Mouse (Mus musculus) midbrain, embryonic 15.5 days (tissue): ENCODE data around the gene Fam234a. TPM values are rescaled to one million over a fixed set of nuclear protein-coding genes. Genes with fewer than 3 reads are reported as not detected.

Experiments
- ATAC-seq: fragments of 200-750 bp; cut with Nextera tagmentation; replicated peaks from 2 replicates; pipeline ENCODE4 v1.8.0; 2017; ENCODE audit warnings: moderate TSS enrichment
- H3K27ac ChIP-seq: fragments of 300-500 bp; sonication (generic); 2 replicates; pipeline ENCODE4 v1.5.1; 2015; ENCODE audit warnings: mild to moderate bottlenecking, inconsistent platforms
- H3K27me3 ChIP-seq: fragments of 300-500 bp; sonication (generic); replicated peaks from 2 replicates; pipeline ENCODE4 v1.6.1; 2015; ENCODE audit warnings: inconsistent platforms
- H3K36me3 ChIP-seq: fragments of 300-500 bp; sonication (generic); replicated peaks from 2 replicates; pipeline ENCODE4 v1.6.1; 2015; ENCODE audit warnings: inconsistent platforms
- H3K4me1 ChIP-seq: fragments of 300-500 bp; sonication (generic); 2 replicates; pipeline ENCODE4 v1.6.1; 2015; ENCODE audit warnings: inconsistent platforms
- H3K4me2 ChIP-seq: fragments of 300-500 bp; sonication (generic); 2 replicates; pipeline ENCODE4 v1.6.1; 2015; ENCODE audit warnings: inconsistent platforms, mild to moderate bottlenecking, moderate library complexity
- H3K4me3 ChIP-seq: fragments of 300-500 bp; sonication (generic); 2 replicates; pipeline ENCODE4 v1.5.1; 2015; ENCODE audit warnings: mild to moderate bottlenecking, inconsistent platforms
- H3K9ac ChIP-seq: fragments of 300-500 bp; sonication (generic); 2 replicates; pipeline ENCODE4 v1.6.1; 2015; ENCODE audit warnings: mild to moderate bottlenecking, inconsistent platforms
- H3K9me3 ChIP-seq: fragments of 300-500 bp; sonication (generic); 2 replicates; pipeline ENCODE4 v1.6.1; 2016; ENCODE audit warnings: inconsistent platforms
- WGBS: fragments of 180-500 bp; shearing (Covaris S2); methylation state at CpG from one replicate; pipeline ENCODE4 v1.1.7; 2015; ENCODE audit warnings: mixed read lengths; 5-methylcytosine and 5-hydroxymethylcytosine counted together
- polyA plus RNA-seq: library from polyadenylated mRNA; unstranded; fragments of >200 nt; fragmentation: Nextera tagmentation; extraction: Ambion mirVana; gene quantifications from 2 replicates; pipeline ENCODE4 v1.2.1, GENCODE M21; 2015

Fam234a gene
- polyA plus RNA-seq, 1 experiment from 2014 or later = 31.7 TPM

DNA sequence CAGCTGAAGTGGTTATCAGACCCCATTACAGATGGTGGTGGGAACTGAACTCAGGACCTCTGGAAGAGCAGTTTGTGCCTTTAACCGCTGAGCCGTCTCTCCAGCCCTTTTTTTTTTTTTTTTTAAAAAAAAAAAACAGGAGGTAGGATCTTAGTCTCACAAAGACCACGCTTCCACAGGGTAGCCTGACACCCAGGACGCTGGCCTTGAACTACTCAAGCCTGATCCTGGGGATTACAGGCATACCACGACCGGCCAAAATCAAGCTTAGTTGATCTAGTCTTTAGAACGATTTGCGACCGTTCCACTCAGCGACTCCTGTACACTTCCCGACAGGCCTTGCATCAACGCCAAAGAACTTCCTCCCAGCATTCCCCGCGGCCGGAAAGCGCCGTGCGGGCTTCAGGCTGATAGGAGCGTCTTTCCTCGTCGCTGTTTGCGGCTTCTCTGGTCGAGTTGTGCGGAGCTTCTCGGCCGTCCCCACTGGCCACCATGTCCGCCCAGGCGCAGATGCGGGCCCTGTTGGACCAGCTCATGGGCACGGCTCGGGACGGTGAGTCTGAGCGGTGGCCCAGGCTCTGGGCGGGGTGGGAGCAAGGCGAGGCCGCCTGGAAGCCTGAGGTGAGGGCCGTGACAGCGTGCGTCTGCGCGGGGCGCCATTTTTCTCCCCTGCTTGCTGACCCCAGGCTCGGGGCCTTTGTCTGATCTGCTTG, 8.7 kb upstream of the Fam234a start, which contains the start of gene Luc7l:
Gene Luc7l, plus strand, starts transcription at position 358 of the 713 bp plus-strand sequence.
- WGBS = under 1% methylated on average over 43 of the region's 43 CpGs
- peaks cover 11% of the 10 kb centered on the region for H3K4me1 ChIP-seq
- no peaks in the 10 kb centered on the region for H3K9me3 ChIP-seq
- H3K27me3 ChIP-seq = no peaks in the 10 kb centered on the region
- H3K9ac ChIP-seq = peak within 1 kb of the TSS; percentile 99
- peak within 1 kb of the TSS; percentile 99 for H3K4me3 ChIP-seq
- peak within 1 kb of the TSS; percentile 99 for H3K27ac ChIP-seq
- ATAC-seq = peak; percentile 96
- peaks cover 10% of the 10 kb centered on the region for H3K36me3 ChIP-seq
- peak within 1 kb of the TSS; percentile 76 for H3K4me2 ChIP-seq

DNA sequence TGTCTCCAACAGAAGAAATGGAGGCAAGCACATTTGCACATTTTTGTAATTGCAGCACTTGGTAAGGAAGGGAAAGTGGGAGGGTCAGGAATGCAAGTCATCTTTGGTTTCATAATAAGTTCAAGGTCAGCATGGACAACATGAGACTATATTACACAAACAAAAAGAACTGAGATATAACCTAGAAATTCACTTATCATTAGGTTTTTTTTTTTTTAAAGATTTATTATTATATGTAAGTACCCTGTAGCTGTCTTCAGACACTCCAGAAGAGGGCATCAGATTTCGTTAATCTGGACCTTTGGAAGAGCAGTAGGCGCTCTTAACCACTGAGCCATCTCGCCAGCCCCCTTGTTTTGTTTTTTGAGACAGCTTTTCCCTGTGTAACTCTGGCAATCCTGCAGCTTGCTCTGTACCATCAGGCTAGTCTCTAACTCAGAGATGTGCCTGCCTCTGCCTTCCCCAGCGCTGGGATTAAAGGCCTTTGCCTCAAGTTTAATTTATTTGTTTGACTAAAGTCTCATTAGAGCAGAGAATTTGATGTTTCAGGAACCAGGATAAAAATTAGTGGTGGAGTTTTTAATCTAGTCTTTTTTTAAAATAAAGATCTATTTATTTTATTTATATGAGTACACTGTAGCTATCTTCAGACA, 8.0 kb upstream of the Fam234a start:
- Histone ChIP-seq H3K36me3 (peaks cover 4% of the 10 kb centered on the region), H3K27ac (peak overlapping the region; percentile 99), H3K4me1 (peaks cover 11% of the 10 kb centered on the region), H3K9ac (no peak overlapping the region; the same call in 1 of the 2 replicates), H3K4me2 (peak overlapping the region; percentile 76), H3K27me3 (no peaks in the 10 kb centered on the region), H3K9me3 (no peaks in the 10 kb centered on the region), H3K4me3 (peak overlapping the region; percentile 99)
- ATAC-seq = no peak
- WGBS = 49% methylated on average over 4 of the region's 4 CpGs

DNA sequence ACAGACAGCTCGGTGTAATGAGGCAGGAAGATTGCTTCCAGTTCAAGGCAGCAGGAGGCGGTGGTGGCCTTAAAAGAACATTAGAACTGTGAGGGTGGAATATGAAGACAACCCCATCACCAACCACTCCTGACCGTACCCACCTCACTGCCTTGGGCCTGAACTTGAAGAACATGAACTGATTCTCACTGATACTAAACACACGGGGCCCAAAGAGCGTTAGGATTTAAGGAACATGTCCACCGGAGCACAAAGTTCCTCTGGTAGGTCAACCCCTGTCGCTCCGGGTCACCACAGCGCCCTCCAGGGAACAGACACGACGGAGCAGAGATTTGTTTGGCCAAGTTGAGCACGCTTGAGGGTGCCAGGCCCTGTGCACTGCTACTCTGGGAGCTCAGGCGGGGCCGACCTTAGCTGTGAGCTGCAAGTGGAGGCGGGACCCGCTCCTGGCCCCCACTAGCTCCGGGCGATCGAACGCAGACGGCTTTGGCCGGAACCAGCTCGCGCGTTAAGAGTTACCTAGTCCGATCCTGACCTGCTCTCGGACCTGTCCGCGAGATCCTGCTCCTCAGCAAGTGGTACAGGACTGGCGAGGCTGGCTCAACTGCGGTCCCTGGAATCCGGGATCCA, 456 bp downstream of the Fam234a start:
- Histone ChIP-seq H3K9me3 (no peaks in the 10 kb centered on the region), H3K4me3 (peak overlapping the region; percentile 77), H3K9ac (peak overlapping the region; percentile 75), H3K27ac (peak overlapping the region; percentile 83), H3K4me2 (peak overlapping the region; percentile 77), H3K36me3 (no peaks in the 10 kb centered on the region), H3K4me1 (peaks cover 11% of the 10 kb centered on the region), H3K27me3 (no peaks in the 10 kb centered on the region)
- WGBS = under 1% methylated on average over 32 of the region's 32 CpGs
- ATAC-seq = peak; percentile 87

DNA sequence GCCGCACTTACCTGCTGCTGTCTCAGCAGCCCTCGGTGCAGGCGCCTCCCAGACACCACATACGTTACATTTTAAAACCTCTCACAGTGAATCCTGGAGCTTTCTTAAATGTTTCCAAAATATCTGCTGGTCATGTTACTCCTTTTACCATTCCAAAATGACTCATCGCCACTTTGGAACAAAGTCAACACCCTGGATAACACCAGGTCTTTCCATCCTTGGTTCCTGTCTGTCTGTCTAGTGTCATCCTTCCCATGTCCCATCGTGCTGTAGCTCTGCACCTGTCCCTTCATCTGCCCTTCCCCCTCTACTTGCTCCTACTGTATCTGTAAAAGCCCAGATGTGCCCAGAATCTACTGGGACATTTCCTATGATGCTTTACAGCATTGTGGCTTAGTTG, 3.1 kb downstream of the Fam234a start:
- Histone ChIP-seq H3K4me2 (no peak overlapping the region), H3K9ac (no peak overlapping the region), H3K9me3 (no peaks in the 10 kb centered on the region), H3K36me3 (no peaks in the 10 kb centered on the region), H3K27ac (no peak overlapping the region), H3K4me1 (peaks cover 11% of the 10 kb centered on the region), H3K27me3 (no peaks in the 10 kb centered on the region), H3K4me3 (no peak overlapping the region)
- ATAC-seq = no peak
- 82% methylated on average over 6 of the region's 6 CpGs for WGBS

DNA sequence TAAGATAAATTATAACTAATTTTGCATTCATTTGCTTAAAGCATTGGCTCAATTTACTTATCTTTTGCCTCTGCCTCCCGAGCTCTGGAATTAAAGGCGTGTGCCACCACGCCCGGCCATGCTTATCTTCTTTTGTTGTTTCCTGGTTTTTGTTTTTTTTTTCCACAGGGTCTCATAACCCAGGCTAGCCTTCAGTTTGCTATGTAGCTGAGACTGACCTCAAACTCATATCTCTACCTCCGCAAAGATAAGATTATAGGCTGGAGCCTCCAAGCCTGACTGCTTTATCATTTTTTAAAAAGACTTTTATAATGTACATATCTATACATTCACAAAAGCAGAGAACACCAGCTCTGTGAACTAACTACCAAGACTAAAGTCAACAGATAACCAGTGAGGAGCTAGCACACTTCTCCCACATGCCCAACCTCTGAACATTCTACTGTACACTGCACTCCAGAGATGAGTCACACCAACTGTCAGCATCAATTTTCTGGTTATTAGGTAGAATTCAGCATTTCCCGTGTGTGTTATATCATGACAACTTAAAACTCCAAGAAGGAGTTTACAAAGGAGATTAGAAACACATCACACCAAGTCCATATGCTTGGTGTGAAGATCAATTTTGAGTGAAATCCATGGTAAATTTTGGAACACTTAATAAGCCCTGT, 3.8 kb downstream of the Fam234a start:
- Histone ChIP-seq H3K27ac (no peak overlapping the region), H3K4me2 (no peak overlapping the region), H3K4me1 (peaks cover 16% of the 10 kb centered on the region), H3K36me3 (no peaks in the 10 kb centered on the region), H3K9ac (no peak overlapping the region), H3K9me3 (no peaks in the 10 kb centered on the region), H3K4me3 (no peak overlapping the region), H3K27me3 (no peaks in the 10 kb centered on the region)
- no peak for ATAC-seq
- WGBS = 83% methylated on average over 6 of the region's 6 CpGs

DNA sequence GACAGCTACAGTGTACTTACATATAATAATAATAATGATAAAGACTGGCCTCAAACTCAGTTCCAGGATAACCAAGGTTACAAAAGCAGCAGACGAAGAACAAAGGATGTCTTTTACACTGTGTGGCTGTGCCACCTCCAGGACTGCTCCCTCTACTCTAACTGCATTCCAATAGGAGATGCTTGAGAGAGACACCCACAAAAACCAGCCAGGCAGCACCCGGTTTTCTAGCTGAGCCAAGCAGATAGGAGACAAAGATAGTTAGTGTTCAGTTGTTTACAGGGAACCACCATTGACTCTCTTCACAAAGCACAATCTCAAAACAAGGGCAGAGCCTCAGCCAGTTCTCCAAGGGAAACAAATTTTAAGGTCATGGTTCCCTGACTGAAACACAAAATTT, 4.5 kb downstream of the Fam234a start:
- ATAC-seq = no peak
- no peak overlapping the region for H3K9ac ChIP-seq
- no peak overlapping the region for H3K4me2 ChIP-seq
- H3K4me3 ChIP-seq = no peak overlapping the region
- H3K9me3 ChIP-seq = no peaks in the 10 kb centered on the region
- WGBS = 62% methylated on average over 2 of the region's 2 CpGs
- H3K4me1 ChIP-seq = peaks cover 14% of the 10 kb centered on the region
- no peaks in the 10 kb centered on the region for H3K27me3 ChIP-seq
- H3K36me3 ChIP-seq = no peaks in the 10 kb centered on the region
- no peak overlapping the region for H3K27ac ChIP-seq

DNA sequence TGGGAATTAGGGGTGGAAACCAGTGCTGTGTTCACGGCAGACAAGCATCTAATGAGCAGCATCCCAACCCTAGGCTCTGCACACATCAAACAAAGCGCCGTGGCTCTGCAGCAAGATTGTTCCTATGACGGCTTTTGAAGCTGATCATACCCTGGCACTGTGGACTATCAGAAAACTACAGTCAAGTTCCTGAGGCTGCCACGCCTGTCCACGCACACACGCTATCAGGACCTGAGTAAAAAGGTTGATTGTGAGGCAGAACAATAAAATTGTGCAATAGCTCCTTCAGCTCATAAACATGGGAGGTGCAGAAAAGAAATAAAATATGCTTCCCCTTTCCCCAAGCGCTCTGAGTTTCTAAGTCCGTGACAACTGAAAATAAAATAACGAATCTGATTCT, 6.4 kb downstream of the Fam234a start:
- H3K27ac ChIP-seq = no peak overlapping the region
- no peak overlapping the region for H3K4me3 ChIP-seq
- no peak for ATAC-seq
- no peak overlapping the region for H3K4me2 ChIP-seq
- no peak overlapping the region for H3K9ac ChIP-seq
- H3K27me3 ChIP-seq = no peaks in the 10 kb centered on the region
- H3K4me1 ChIP-seq = peaks cover 7% of the 10 kb centered on the region
- H3K36me3 ChIP-seq = no peaks in the 10 kb centered on the region
- WGBS = 84% methylated on average over 10 of the region's 10 CpGs
- H3K9me3 ChIP-seq = no peaks in the 10 kb centered on the region

DNA sequence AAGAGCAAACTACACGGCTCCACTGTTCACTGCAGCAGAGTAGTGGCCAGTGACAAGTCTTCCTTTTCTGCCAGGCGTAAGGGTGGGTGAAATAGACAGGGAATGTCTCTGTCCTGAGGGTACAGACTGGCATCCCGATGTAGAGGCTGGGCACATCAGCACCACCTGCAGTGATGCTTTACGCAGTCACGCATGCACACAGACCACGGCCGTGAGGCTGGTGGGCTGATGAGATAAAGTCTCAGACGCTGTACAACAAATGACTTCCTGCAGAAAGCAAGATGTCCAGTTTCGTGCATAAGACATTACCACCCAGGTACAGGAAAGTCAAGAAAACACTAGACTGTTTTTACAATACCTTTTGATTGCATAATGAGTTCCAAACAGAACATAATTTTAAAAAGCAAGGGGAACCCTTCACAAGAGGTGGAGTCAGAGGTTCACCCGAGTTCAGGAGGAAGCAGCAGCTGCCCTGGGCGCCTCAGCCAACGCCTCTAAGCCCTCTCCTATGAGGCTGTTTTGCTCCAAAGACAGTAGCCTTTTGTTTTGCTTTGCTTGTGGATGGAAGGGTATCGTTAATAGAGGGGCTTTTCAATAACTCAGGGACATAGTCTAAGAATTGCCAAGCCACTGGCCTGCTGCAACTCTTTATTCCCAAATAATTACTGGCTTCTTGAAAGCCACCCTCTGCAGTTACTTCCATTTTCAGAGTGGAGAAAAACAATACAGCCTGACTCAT, 8.8 kb downstream of the Fam234a start:
- Histone ChIP-seq H3K27me3 (no peaks in the 10 kb centered on the region), H3K9me3 (no peaks in the 10 kb centered on the region), H3K9ac (no peak overlapping the region), H3K4me2 (no peak overlapping the region), H3K4me1 (peaks cover 5% of the 10 kb centered on the region; the same call in 1 of the 2 replicates), H3K27ac (0 out of 2 replicates have a peak overlapping the region, but pooled peaks have one; percentile 12), H3K4me3 (no peak overlapping the region), H3K36me3 (no peaks in the 10 kb centered on the region)
- no peak for ATAC-seq
- 62% methylated on average over 13 of the region's 13 CpGs for WGBS

DNA sequence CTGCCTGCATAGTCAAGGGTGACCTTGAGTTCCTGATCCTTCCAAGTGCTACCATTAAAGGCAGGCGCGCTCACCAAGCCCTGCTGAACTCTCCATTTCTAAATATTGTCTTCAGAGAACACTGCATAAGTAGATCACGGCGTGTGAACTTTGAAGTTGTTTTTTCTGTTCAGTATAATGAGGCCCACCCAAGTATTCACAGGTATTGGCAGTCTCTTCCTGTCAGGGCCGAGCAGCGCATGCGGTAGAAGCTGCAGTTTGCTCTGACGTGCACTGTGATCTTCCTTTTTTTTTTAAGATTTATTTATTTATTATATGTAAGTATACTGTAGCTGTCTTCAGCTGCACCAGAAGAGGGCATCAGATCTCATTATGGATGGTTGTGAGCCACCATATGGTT, 9.7 kb downstream of the Fam234a start:
- 85% methylated on average over 8 of the region's 8 CpGs for WGBS
- Histone ChIP-seq H3K4me1 (peaks cover 5% of the 10 kb centered on the region; the same call in 1 of the 2 replicates), H3K4me3 (no peak overlapping the region), H3K27me3 (no peaks in the 10 kb centered on the region), H3K9me3 (no peaks in the 10 kb centered on the region), H3K9ac (no peak overlapping the region), H3K36me3 (no peaks in the 10 kb centered on the region), H3K27ac (no peak overlapping the region), H3K4me2 (no peak overlapping the region)
- no peak for ATAC-seq

DNA sequence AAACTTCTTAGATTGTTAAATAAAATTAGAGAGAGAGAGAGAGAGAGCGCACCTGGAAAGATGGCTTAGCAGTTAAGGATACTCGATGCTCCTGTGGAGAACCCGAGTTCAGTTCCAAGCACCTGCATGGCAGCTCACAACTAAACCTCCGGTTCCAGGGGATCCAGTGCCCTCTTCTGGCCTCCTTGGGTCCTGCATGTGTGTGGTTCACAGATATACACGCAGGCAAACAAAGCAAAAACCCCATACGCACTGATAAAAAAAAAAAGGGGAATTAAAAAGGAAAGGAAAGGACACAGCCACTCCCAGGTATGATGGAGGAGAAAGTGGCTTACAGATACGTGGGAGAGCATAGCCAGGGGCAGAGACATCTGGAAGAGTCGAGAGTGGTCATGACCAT, 11.2 kb downstream of the Fam234a start:
- 68% methylated on average over 8 of the region's 8 CpGs for WGBS
- Histone ChIP-seq H3K4me1 (peaks cover 5% of the 10 kb centered on the region; the same call in 1 of the 2 replicates), H3K4me2 (no peak overlapping the region), H3K36me3 (no peaks in the 10 kb centered on the region), H3K9me3 (no peaks in the 10 kb centered on the region), H3K4me3 (no peak overlapping the region), H3K9ac (no peak overlapping the region), H3K27ac (no peak overlapping the region), H3K27me3 (no peaks in the 10 kb centered on the region)
- ATAC-seq = no peak

DNA sequence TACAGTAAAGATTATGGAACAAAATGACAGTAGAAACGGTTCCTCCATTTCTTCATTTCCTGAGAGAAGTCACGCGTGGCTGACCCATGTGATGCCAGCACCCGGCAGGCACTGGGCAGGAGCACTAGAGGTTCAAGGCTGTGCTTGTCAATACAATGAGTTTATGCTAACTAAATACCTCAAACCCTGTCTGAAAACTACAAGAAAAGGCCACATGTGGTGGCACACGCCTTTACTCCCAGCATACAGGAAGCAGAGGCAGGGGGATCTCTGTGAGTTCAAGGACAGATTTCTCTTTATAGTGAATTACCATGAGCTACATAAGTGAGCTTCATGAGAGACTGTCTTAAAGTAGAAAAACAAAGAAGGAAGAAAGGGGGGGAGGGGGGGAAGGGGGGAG, 12.9 kb downstream of the Fam234a start:
- Histone ChIP-seq H3K9me3 (no peaks in the 10 kb centered on the region), H3K4me3 (no peak overlapping the region), H3K36me3 (no peaks in the 10 kb centered on the region), H3K27me3 (no peaks in the 10 kb centered on the region), H3K4me2 (no peak overlapping the region), H3K4me1 (peaks cover 5% of the 10 kb centered on the region; the same call in 1 of the 2 replicates), H3K27ac (no peak overlapping the region), H3K9ac (no peak overlapping the region)
- WGBS = 86% methylated on average over 5 of the region's 5 CpGs
- ATAC-seq = no peak
